Mouse (Mus musculus): Measurements from ENCODE around the gene Pbx1.

- TF ChIP-seq CTCF (IDR thresholded peaks at IDR 0.05; ENCODE audit: low read depth) (no peak), EP300 (IDR thresholded peaks at IDR 0.05; ENCODE audit: low read depth) (no peak)
Measured at GRCm38 (mm10) chr1:168283841-168284565, 148.1 kb downstream of the Pbx1 start.
